Mouse (Mus musculus) CH12.LX (cell line): ENCODE results near the gene Pik3r6. TPM values are rescaled to one million over a fixed set of nuclear protein-coding genes. Genes with fewer than 3 reads are reported as not detected.
A peak's percentile ranks its signal among the peaks of the same experiment; 100 is the strongest.

Experiments
- DNase-seq: peaks from one replicate; pipeline ENCODE4 v3.0.0-alpha.2; 2013; ENCODE audit errors: extremely low read depth
- H3K27ac ChIP-seq: 2 replicates; pipeline ENCODE4 v1.5.1; 2012; ENCODE audit warnings: low read depth, mild to moderate bottlenecking, control low read depth, moderate library complexity; ENCODE audit not compliant: insufficient read depth
- H3K27me3 ChIP-seq: replicated peaks from 2 replicates; pipeline ENCODE3; 2012; ENCODE audit warnings: inconsistent platforms
- H3K36me3 ChIP-seq, 2 experiments: replicated peaks in 1 of 2; 2 replicates each; pipeline versions ENCODE3 to v1.6.1; 2012; ENCODE audit warnings: inconsistent platforms in 1 of 2, low read length in 1 of 2, mild to moderate bottlenecking in 1 of 2, mixed read lengths in 1 of 2, moderate library complexity in 1 of 2; ENCODE audit not compliant: control insufficient read depth in 1 of 2, insufficient read depth in 1 of 2
- H3K4me1 ChIP-seq, 2 experiments: 2 replicates each; pipeline ENCODE4 v1.6.1; 2012; ENCODE audit warnings: inconsistent platforms in 1 of 2, moderate library complexity in 1 of 2; ENCODE audit not compliant: insufficient read depth in 2 of 2, control insufficient read depth in 1 of 2
- H3K4me2 ChIP-seq: 2 replicates; pipeline ENCODE4 v1.6.1; 2012; ENCODE audit warnings: low read depth, mild to moderate bottlenecking, control low read depth; ENCODE audit not compliant: poor library complexity, insufficient read depth, severe bottlenecking
- H3K4me3 ChIP-seq, 3 experiments: fragments of 150-350 bp in 1 of 3; sonication (generic) in 1 of 3; replicated peaks in 1 of 3; 2 replicates each; pipeline versions ENCODE3 to v1.5.1; 2011 to 2012; ENCODE audit warnings: low read depth in 2 of 3, low read length in 2 of 3, mild to moderate bottlenecking in 2 of 3, moderate library complexity in 2 of 3, control low read depth in 1 of 3, improper control_type of control experiment in 1 of 3, inconsistent platforms in 1 of 3, mixed read lengths in 1 of 3; ENCODE audit not compliant: poor library complexity in 1 of 3
- H3K79me2 ChIP-seq: replicated peaks from 2 replicates; pipeline ENCODE4 v1.6.1; 2012; ENCODE audit warnings: mild to moderate bottlenecking, moderate library complexity; ENCODE audit not compliant: control insufficient read depth, poor library complexity, insufficient read depth, severe bottlenecking; ENCODE audit errors: extremely low read depth
- H3K9ac ChIP-seq: 2 replicates; pipeline ENCODE4 v1.6.1; 2012; ENCODE audit warnings: low read depth, mild to moderate bottlenecking, control low read depth, moderate library complexity; ENCODE audit not compliant: insufficient read depth
- H3K9me3 ChIP-seq: replicated peaks from 2 replicates; pipeline ENCODE3; 2012; ENCODE audit warnings: low read length, inconsistent platforms, mixed read lengths
- GABPA ChIP-seq: IDR thresholded peaks from 2 replicates; pipeline ENCODE4 v1.6.1; 2012; ENCODE audit warnings: low read depth, low read length, improper control_type of control experiment, inconsistent platforms; ENCODE audit not compliant: insufficient replicate concordance
- HCFC1 ChIP-seq: IDR thresholded peaks from 2 replicates; pipeline ENCODE4 v1.6.1; 2012; ENCODE audit warnings: low read depth, mild to moderate bottlenecking, inconsistent platforms, low read length, improper control_type of control experiment
- JUN ChIP-seq: IDR thresholded peaks from 2 replicates; pipeline ENCODE4 v1.6.1; 2011; ENCODE audit warnings: low read depth, mild to moderate bottlenecking, low read length, improper control_type of control experiment, moderate library complexity; ENCODE audit not compliant: insufficient read depth
- KAT2A ChIP-seq: IDR thresholded peaks from 2 replicates; pipeline ENCODE4 v1.6.1; 2012; ENCODE audit warnings: low read length, improper control_type of control experiment, inconsistent platforms; ENCODE audit not compliant: insufficient replicate concordance
- MAX ChIP-seq: IDR thresholded peaks from 2 replicates; pipeline ENCODE4 v1.6.1; 2011; ENCODE audit warnings: low read length, improper control_type of control experiment
- MAZ ChIP-seq: IDR thresholded peaks from 2 replicates; pipeline ENCODE4 v1.6.1; 2012; ENCODE audit warnings: low read depth, mild to moderate bottlenecking, inconsistent platforms, low read length, improper control_type of control experiment, moderate library complexity
- POLR2A ChIP-seq: IDR thresholded peaks from 2 replicates; pipeline ENCODE4 v1.6.1; 2011; ENCODE audit warnings: low read depth, mild to moderate bottlenecking, improper control_type of control experiment, low read length
- RAD21 ChIP-seq: IDR thresholded peaks from 2 replicates; pipeline ENCODE4 v1.6.1; 2011; ENCODE audit warnings: low read depth, mild to moderate bottlenecking, low read length, improper control_type of control experiment, moderate library complexity
- RCOR1 ChIP-seq: conservative IDR thresholded peaks from 2 replicates; pipeline ENCODE4 v1.6.1; 2012; ENCODE audit warnings: low read depth, mild to moderate bottlenecking, inconsistent platforms, low read length, improper control_type of control experiment
- SIN3A ChIP-seq: IDR thresholded peaks from 2 replicates; pipeline ENCODE4 v1.6.1; 2012; ENCODE audit warnings: low read length, improper control_type of control experiment, inconsistent platforms
- SMC3 ChIP-seq: IDR thresholded peaks from 2 replicates; pipeline ENCODE4 v1.6.1; 2011; ENCODE audit warnings: low read depth, low read length, improper control_type of control experiment
- TBP ChIP-seq: conservative IDR thresholded peaks from 2 replicates; pipeline ENCODE4 v1.6.1; 2011; ENCODE audit warnings: low read depth, low read length, improper control_type of control experiment
- USF1 ChIP-seq: IDR thresholded peaks from 2 replicates; pipeline ENCODE4 v1.6.1; 2014; ENCODE audit warnings: low read depth, mild to moderate bottlenecking, inconsistent platforms, low read length, improper control_type of control experiment
- ZMIZ1 ChIP-seq: IDR thresholded peaks from 2 replicates; pipeline ENCODE4 v1.6.1; 2012; ENCODE audit warnings: low read depth, mild to moderate bottlenecking, inconsistent platforms, low read length, improper control_type of control experiment
- ZNF384 ChIP-seq: IDR thresholded peaks from 2 replicates; pipeline ENCODE4 v1.6.1; 2012; ENCODE audit warnings: low read depth, low read length, improper control_type of control experiment, inconsistent platforms
- dilution Hi-C: fragments of 300-500 bp; cut with MboI; formaldehyde crosslinking; loops from 2 replicates; pipeline ENCODE4 v1.14.3; 2020; ENCODE audit warnings: low sequenced_read_pairs; ENCODE audit not compliant: extremely low pct_unique_long_range_greater_than_20kb, extremely low pct_ligation_motif_present
- in situ Hi-C: fragments of 300-500 bp; cut with MboI; formaldehyde crosslinking; loops from 3 replicates; pipeline ENCODE4 v1.14.3; 2019; ENCODE audit warnings: low sequenced_read_pairs, low pct_ligation_motif_present, low pct_unique_long_range_greater_than_20kb, mixed read lengths
- polyA plus RNA-seq: library from polyadenylated mRNA; unstranded; fragments of >175 nt; gene quantifications from 2 replicates; pipeline ENCODE4 v1.2.1, GENCODE M21; 2012; ENCODE audit warnings: low read depth; ENCODE audit not compliant: insufficient read length
- total RNA-seq, 2 experiments: library from RNA; depleted of rRNA; stranded (reverse); fragments of 300-350 nt in 1 of 2; fragments of >200 nt in 1 of 2; gene quantifications; 2 replicates each; pipeline ENCODE4 v1.2.3; 2012 to 2014

Gene Pik3r6
- total and polyA plus RNA-seq, 3 experiments, result 82.9 to 90.2 (median 88.4) TPM

DNA sequence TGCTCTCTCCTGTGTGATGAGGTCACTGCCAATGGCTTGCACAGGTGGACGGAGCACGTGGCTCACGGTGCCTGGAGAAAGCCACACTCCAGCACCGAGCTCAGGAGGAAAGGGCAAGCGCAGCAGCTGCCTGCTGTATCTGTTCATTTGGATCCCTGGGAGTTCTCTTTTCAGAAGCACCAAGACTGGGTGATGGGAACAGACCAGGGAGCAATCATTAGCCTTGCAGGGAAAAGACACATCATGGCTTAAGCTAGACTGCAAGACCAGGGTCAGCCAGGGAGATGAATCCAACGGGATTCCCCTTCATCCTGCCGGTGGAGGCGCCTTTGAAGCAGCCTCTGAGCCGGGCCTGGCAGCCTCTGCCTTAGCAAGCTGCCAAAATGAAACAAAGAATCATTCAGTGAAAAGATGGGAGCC, 76.7 kb downstream of the Pik3r6 start:
- Histone ChIP-seq H3K4me3 (no peak overlapping the region), H3K36me3 (no peaks in the 10 kb centered on the region), H3K27me3 (peaks cover 7% of the 10 kb centered on the region), H3K9ac (no peak overlapping the region), H3K9me3 (no peaks in the 10 kb centered on the region), H3K4me2 (no peak overlapping the region), H3K27ac (no peak overlapping the region), H3K79me2 (no peaks in the 10 kb centered on the region), H3K4me1 (peaks cover 0 to 5% of the 10 kb centered on the region in 2 experiments; a peak in 1 of 4 replicates)
- 0 out of 2 replicates have a peak, but pooled peaks have one; percentile 14 for TF ChIP-seq MAX
- no peak for TF ChIP-seq KAT2A
- TF ChIP-seq RAD21, result no peak
- no peak for TF ChIP-seq TBP
- TF ChIP-seq GABPA, result no peak
- no peak for TF ChIP-seq SIN3A
- no peak for DNase-seq
- dilution Hi-C loops, result no loop called here
- in situ Hi-C loops, result loop anchor here (10.0 kb wide), 1 partner anchor 295 kb away; the partner anchor contains the start of gene Ndel1

DNA sequence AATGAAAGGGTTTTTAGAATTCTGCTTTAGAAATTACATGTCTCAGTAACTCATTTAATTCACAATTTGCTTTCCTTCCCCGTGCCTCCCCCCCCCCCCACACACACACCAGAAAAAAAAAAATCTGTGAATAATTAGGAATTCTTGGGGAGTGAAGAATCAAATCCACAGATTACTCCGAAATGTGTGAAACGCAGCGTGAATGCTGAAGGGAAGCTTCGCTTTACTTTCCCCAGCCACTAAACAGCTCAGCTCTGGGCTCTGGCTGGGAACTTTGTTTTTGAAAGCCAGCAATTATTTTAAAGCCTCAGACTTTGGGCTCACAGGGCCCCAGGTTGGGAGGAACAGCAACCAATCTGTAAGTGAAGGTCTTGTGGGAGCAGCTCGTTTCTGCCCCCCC, 77.7 kb downstream of the Pik3r6 start:
- DNase-seq, result no peak
- H3K9me3 ChIP-seq, result no peaks in the 10 kb centered on the region
- peaks cover 0 to 5% of the 10 kb centered on the region in 2 experiments; a peak in 1 of 4 replicates for H3K4me1 ChIP-seq
- no peaks in the 10 kb centered on the region for H3K79me2 ChIP-seq
- H3K27me3 ChIP-seq, result peaks cover 7% of the 10 kb centered on the region
- dilution Hi-C loops (no loop called here), in situ Hi-C loops (loop anchor here (10.0 kb wide), 1 partner anchor 224 kb away; no protein-coding TSS in a partner anchor)
- no peaks in the 10 kb centered on the region for H3K36me3 ChIP-seq
- no peak overlapping the region for H3K9ac ChIP-seq
- H3K4me2 ChIP-seq, result no peak overlapping the region
- TF ChIP-seq ZMIZ1, result no peak
- no peak for TF ChIP-seq ZNF384
- TF ChIP-seq RCOR1, result no peak
- no peak for TF ChIP-seq MAZ
- TF ChIP-seq USF1, result no peak
- no peak for TF ChIP-seq POLR2A
- TF ChIP-seq JUN, result no peak
- TF ChIP-seq TBP, result no peak
- TF ChIP-seq HCFC1, result no peak
- TF ChIP-seq SMC3, result no peak
- H3K4me3 ChIP-seq, result no peak overlapping the region
- H3K27ac ChIP-seq, result no peak overlapping the region
